Mouse (Mus musculus) liver, postnatal 0 days (tissue): ENCODE measurements around the gene Flcn.
A peak's percentile ranks its signal among the peaks of the same experiment; 100 is the strongest.

ENCODE experiments used
- CTCF ChIP-seq: sonication (generic); IDR thresholded peaks from 2 replicates; pipeline ENCODE4 v1.5.1; 2016; ENCODE audit warnings: antibody characterized with exemption, low read depth
- EP300 ChIP-seq: IDR thresholded peaks from 2 replicates; pipeline ENCODE4 v1.6.1; 2016; ENCODE audit warnings: antibody characterized with exemption, low read depth, mild to moderate bottlenecking

- TF ChIP-seq CTCF (no peak), EP300 (peak; percentile 38; the same call in 1 of the 2 replicates)
Measured at GRCm38 (mm10) chr11:59774522-59774921, 35.3 kb downstream of the Flcn start.
